Comparison of ENCODE assay signal across 11 mouse cellular contexts in genomic region chr4:35006541-35007260, GRCm38 (mm10).
DNase-seq lines count a peak whose midpoint lies in the region; ATAC-seq and TF ChIP-seq lines count a peak whose summit lies in the region.
"Had no signal": no experiment of that assay in that cellular context is flagged by ENCODE, and none has a peak within 500 bp of the region (broad histone marks: within the 10 kb centered on the region; RNA-seq: fewer than 3 reads in every experiment).

No protein-coding gene starts in this region.

- H3K9ac ChIP-seq in heart, embryonic 14.5 days (ENCODE audit: low read length): no peak overlapping the region
- no peak overlapping the region for H3K9ac ChIP-seq in limb, embryonic 14.5 days (ENCODE audit: low read depth, low read length, severe bottlenecking)

- intact Hi-C loops in heart, postnatal 14 days (cut with DNase I): no loop called here
- intact Hi-C loops in gastrocnemius, postnatal 14 days (cut with DNase I; ENCODE audit: low total_unique reads): no loop called here

- H3K4me3 ChIP-seq in heart, embryonic 14.5 days (ENCODE audit: control insufficient read depth in 1 of 2, insufficient read depth in 1 of 2, low read depth in 1 of 2, low read length in 2 of 2): 0 out of 4 replicates have a peak overlapping the region, but pooled peaks have one; percentile 9 to 13
- H3K4me3 ChIP-seq in limb, embryonic 14.5 days (replicated peaks; ENCODE audit: low read length): no peak overlapping the region

- WGBS in heart, embryonic 14.5 days: 6% methylated on average over 11 of the region's 11 CpGs
- 28% methylated on average over 11 of the region's 11 CpGs for WGBS in limb, embryonic 14.5 days

- no peaks in the 10 kb centered on the region for H3K9me3 ChIP-seq in heart, embryonic 14.5 days (ENCODE audit: control insufficient read depth, low read length)
- H3K9me3 ChIP-seq in limb, embryonic 14.5 days (ENCODE audit: control insufficient read depth, low read length): no peaks in the 10 kb centered on the region

- DNase-seq in heart, postnatal 14 days: no peak
- peak; percentile 54 for DNase-seq in limb, embryonic 14.5 days (ENCODE audit: low spot score)
- no peak for DNase-seq in right cerebral cortex, postnatal 4 days
- DNase-seq in urinary bladder, postnatal 10 days (ENCODE audit: low spot score): no peak
- no peak for DNase-seq in gastrocnemius, postnatal 14 days
- DNase-seq: cerebellum, postnatal 14 days; liver; thymus, postnatal 4 days had no signal

- peak overlapping the region; percentile 53 to 63 for H3K27ac ChIP-seq in heart, embryonic 14.5 days (replicated peaks in 1 of 2; ENCODE audit: control insufficient read depth in 1 of 2, insufficient read depth in 1 of 2, low read depth in 2 of 2, low read length in 2 of 2)
- no peak overlapping the region for H3K27ac ChIP-seq in limb, embryonic 14.5 days (replicated peaks; ENCODE audit: low read depth, low read length)

- H3K27me3 ChIP-seq in heart, embryonic 14.5 days (ENCODE audit: control insufficient read depth, insufficient read depth, low read length): no peaks in the 10 kb centered on the region
- H3K27me3 ChIP-seq in limb, embryonic 14.5 days (ENCODE audit: control insufficient read depth, insufficient read depth, low read length): no peaks in the 10 kb centered on the region

- no peak; the same call in 1 of the 2 replicates for ATAC-seq in heart, embryonic 14.5 days (ENCODE audit: insufficient number of reproducible peaks, insufficient read depth, low FRiP score, low read depth)
- ATAC-seq in CD4-positive, CD25-positive, alpha-beta regulatory T cell, adult 4 months: peak; percentile 62
- peak; percentile 28 for ATAC-seq in activated CD4-positive, CD25-positive, alpha-beta regulatory T cell, adult 4 months
- peak; percentile 47 for ATAC-seq in limb, embryonic 14.5 days (ENCODE audit: low FRiP score, low read depth)

- no peaks in the 10 kb centered on the region for H3K36me3 ChIP-seq in heart, embryonic 14.5 days (ENCODE audit: control insufficient read depth, insufficient read depth, low read length)
- H3K36me3 ChIP-seq in limb, embryonic 14.5 days (ENCODE audit: control insufficient read depth, insufficient read depth, low read length): no peaks in the 10 kb centered on the region

- peaks cover 20 to 32% of the 10 kb centered on the region in 2 experiments for H3K4me1 ChIP-seq in heart, embryonic 14.5 days (ENCODE audit: control insufficient read depth in 2 of 2, insufficient read depth in 2 of 2, low read length in 2 of 2)
- peaks cover 25% of the 10 kb centered on the region for H3K4me1 ChIP-seq in limb, embryonic 14.5 days (ENCODE audit: control insufficient read depth, insufficient read depth, low read length)

- peak overlapping the region; percentile 60 for H3K4me2 ChIP-seq in heart, embryonic 14.5 days (ENCODE audit: low read length)
- no peak overlapping the region for H3K4me2 ChIP-seq in limb, embryonic 14.5 days (replicated peaks; ENCODE audit: low read depth, low read length, severe bottlenecking)

- no peak for TF ChIP-seq POLR2A in limb, embryonic 14.5 days (IDR thresholded peaks at IDR 0.05; ENCODE audit: borderline replicate concordance, extremely low read depth, insufficient read depth, insufficient read length)
